Mouse (Mus musculus) right cerebral cortex, postnatal 14 days (tissue): Measurements from ENCODE around the gene M6pr.
"Not testable (repeated sequence)": the region's sequence is repeated elsewhere in the genome, so short reads cannot be mapped to it uniquely, and the experiment has no call there.

Source experiments
- DNase-seq: peaks from one replicate; pipeline ENCODE4 v3.0.0; 2022

M6pr gene

GRCm38 (mm10) chr6:122343719-122344118, 35.2 kb downstream of the M6pr start:
- DNase-seq = no peak

GRCm38 (mm10) chr6:122344386-122345116, 36.0 kb downstream of the M6pr start:
- DNase-seq = no peak

GRCm38 (mm10) chr6:122345731-122346130, 37.2 kb downstream of the M6pr start:
- no peak for DNase-seq

GRCm38 (mm10) chr6:122346399-122346798, 37.9 kb downstream of the M6pr start:
- DNase-seq = no peak

GRCm38 (mm10) chr6:122347326-122347725, 38.8 kb downstream of the M6pr start:
- not testable (repeated sequence) for DNase-seq

GRCm38 (mm10) chr6:122355909-122356308, 47.4 kb downstream of the M6pr start:
- DNase-seq = no peak

GRCm38 (mm10) chr6:122357089-122357488, 48.6 kb downstream of the M6pr start:
- no peak for DNase-seq

- DNase-seq = no peak
Measured at GRCm38 (mm10) chr6:122365706-122366105, 57.2 kb downstream of the M6pr start.

- DNase-seq = no peak
Measured at GRCm38 (mm10) chr6:122366287-122366686, 57.8 kb downstream of the M6pr start.

GRCm38 (mm10) chr6:122366976-122367375, 58.5 kb downstream of the M6pr start:
- DNase-seq = no peak
